Mouse (Mus musculus) CD4-positive, CD25-positive, alpha-beta regulatory T cell, adult 4 months (primary cell): ENCODE data around the gene Gm5941. TPM values are rescaled to one million over a fixed set of nuclear protein-coding genes. Genes with fewer than 3 reads are reported as not detected.
"Not testable (repeated sequence)": the region's sequence is repeated elsewhere in the genome, so short reads cannot be mapped to it uniquely, and the experiment has no call there.

ENCODE experiments used
- ATAC-seq: one replicate; pipeline ENCODE4 v1.8.0; 2017
- polyA plus RNA-seq, 2 experiments: library from polyadenylated mRNA; unstranded; fragments of 100-300 nt; shearing (Covaris generic); gene quantifications; one replicate each; pipeline ENCODE4 v1.2.1; 2017

Gm5941 gene
- not detected for polyA plus RNA-seq

GRCm38 (mm10) chrX:92489649-92490048 is at the start of gene Gm5941:
TSS of gene Gm5941 (plus strand) at chrX:92489949.
- ATAC-seq, result not testable (repeated sequence)

- no peak for ATAC-seq
Observed at GRCm38 (mm10) chrX:92460496-92460895, 29.3 kb upstream of the Gm5941 start.

- ATAC-seq, result no peak
Observed at GRCm38 (mm10) chrX:92464773-92465172, 25.0 kb upstream of the Gm5941 start.

- ATAC-seq, result no peak
Observed at GRCm38 (mm10) chrX:92498254-92498653, 8.5 kb downstream of the Gm5941 start.

- no peak for ATAC-seq
Observed at GRCm38 (mm10) chrX:92527826-92528225, 38.1 kb downstream of the Gm5941 start.

Other genes starting within 250 kb of the Gm5941 start
- gene Mageb18, start 109.6 kb downstream of the Gm5941 start, polyA plus RNA-seq, result not detected